Mouse (Mus musculus) olfactory bulb, adult 2 months (tissue): Measurements from ENCODE around the gene Sept5.

Experiments
- CTCF ChIP-seq: fragments of 200-500 bp; IDR thresholded peaks from 2 replicates; pipeline ENCODE4 v1.5.1; 2012; ENCODE audit warnings: low read depth, mild to moderate bottlenecking, low read length, moderate library complexity; ENCODE audit not compliant: insufficient read depth
- POLR2A ChIP-seq: fragments of 200-500 bp; IDR thresholded peaks from 2 replicates; pipeline ENCODE4 v1.6.1; 2012; ENCODE audit warnings: mild to moderate bottlenecking, low read depth, low read length, moderate library complexity; ENCODE audit not compliant: insufficient read depth

DNA sequence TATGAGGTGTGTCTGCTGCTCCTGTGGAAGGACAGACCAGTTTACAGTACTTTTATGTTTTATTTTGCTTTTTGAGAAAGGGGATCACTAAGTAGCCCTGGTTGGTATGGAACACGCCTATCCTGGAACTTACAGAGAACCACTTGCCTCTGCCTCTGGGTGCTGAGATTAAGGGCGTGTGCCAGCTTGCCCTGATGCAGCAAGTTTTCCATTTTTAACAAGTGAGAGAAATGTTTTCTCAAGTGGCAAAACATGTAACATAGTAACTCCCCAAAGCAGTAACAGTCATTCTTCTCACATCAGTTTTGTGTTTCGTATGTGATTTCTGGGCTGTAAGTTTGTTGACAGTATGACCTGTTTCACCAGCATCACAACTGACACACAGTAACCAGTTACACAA is 43.3 kb upstream of the Sept5 start:
- TF ChIP-seq POLR2A (no peak), CTCF (no peak)
